Comparison of ENCODE assay signal across 17 mouse cellular contexts in genomic region chr15:11712481-11713274, GRCm38 (mm10).
DNase-seq lines count a peak whose midpoint lies in the region; ATAC-seq and TF ChIP-seq lines count a peak whose summit lies in the region.
"Had no signal": no experiment of that assay in that cellular context is flagged by ENCODE, and none has a peak within 500 bp of the region (broad histone marks: within the 10 kb centered on the region; RNA-seq: fewer than 3 reads in every experiment).

No protein-coding gene starts in this region.

- H3K9ac ChIP-seq in heart, embryonic 15.5 days: no peak overlapping the region
- no peak overlapping the region for H3K9ac ChIP-seq in heart, adult 2 months (ENCODE audit: low read depth, low read length)
- H3K9ac ChIP-seq in lung, embryonic 14.5 days: no peak overlapping the region
- H3K9ac ChIP-seq in embryonic facial prominence, embryonic 14.5 days (ENCODE audit: low read depth, low read length): no peak overlapping the region
- H3K9ac ChIP-seq: hindbrain, embryonic 14.5 days; neural tube, embryonic 12.5 days had no signal

- no peak for TF ChIP-seq POLR2A in heart, adult 2 months (IDR thresholded peaks at IDR 0.05; ENCODE audit: insufficient read depth, low read depth, low read length)
- no peak for TF ChIP-seq POLR2A in lung, adult 2 months (IDR thresholded peaks at IDR 0.05; ENCODE audit: borderline replicate concordance, extremely low read depth, low read depth, low read length)

- no peaks in the 10 kb centered on the region for H3K79me2 ChIP-seq in heart, adult 2 months (replicated peaks; ENCODE audit: control insufficient read depth, insufficient read depth, low read length)

- H3K4me3 ChIP-seq in heart, embryonic 15.5 days: no peak overlapping the region
- H3K4me3 ChIP-seq in heart, adult 2 months: no peak overlapping the region
- no peak overlapping the region for H3K4me3 ChIP-seq in lung, embryonic 14.5 days (ENCODE audit: low read depth, low read length)
- H3K4me3 ChIP-seq in lung, adult 2 months (replicated peaks; ENCODE audit: extremely low read depth, low read depth, low read length): no peak overlapping the region
- H3K4me3 ChIP-seq in embryonic facial prominence, embryonic 14.5 days (ENCODE audit: low read depth, low read length): no peak overlapping the region
- H3K4me3 ChIP-seq: neural tube, embryonic 12.5 days had no signal

- ATAC-seq in heart, embryonic 15.5 days (replicated peaks; ENCODE audit: insufficient number of reproducible peaks, insufficient read depth, low FRiP score, low read depth): no peak
- ATAC-seq in lung, embryonic 14.5 days (ENCODE audit: insufficient read depth): 0 out of 2 replicates have a peak, but pooled peaks have one; percentile 31
- ATAC-seq in embryonic facial prominence, embryonic 14.5 days (ENCODE audit: low read depth): peak; percentile 70
- ATAC-seq: intestine, postnatal 0 days had no signal

- no peak for TF ChIP-seq EP300 in heart, adult 2 months (IDR thresholded peaks at IDR 0.05; ENCODE audit: insufficient read depth, low read depth, low read length)

- no peak overlapping the region for H3K27ac ChIP-seq in heart, embryonic 15.5 days
- H3K27ac ChIP-seq in heart, adult 2 months: no peak overlapping the region
- no peak overlapping the region for H3K27ac ChIP-seq in lung, embryonic 14.5 days (ENCODE audit: low read depth)
- H3K27ac ChIP-seq in embryonic facial prominence, embryonic 14.5 days (replicated peaks; ENCODE audit: low read depth, low read length): peak overlapping the region; percentile 67; the same call in 1 of the 2 replicates
- H3K27ac ChIP-seq: hindbrain, embryonic 14.5 days; neural tube, embryonic 12.5 days had no signal

- no peaks in the 10 kb centered on the region for H3K9me3 ChIP-seq in heart, embryonic 15.5 days (replicated peaks)
- no peaks in the 10 kb centered on the region for H3K9me3 ChIP-seq in lung, embryonic 14.5 days (ENCODE audit: low read depth, low read length)
- H3K9me3 ChIP-seq in embryonic facial prominence, embryonic 14.5 days (ENCODE audit: control insufficient read depth, low read length): 0 out of 2 replicates have a peak, but pooled peaks cover 5% of the 10 kb centered on the region
- H3K9me3 ChIP-seq: G1E; neural tube, embryonic 12.5 days had no signal

- no peak for DNase-seq in heart, adult 2 months
- no peak for DNase-seq in lung, embryonic 14.5 days
- DNase-seq in lung, adult 2 months: no peak
- DNase-seq in embryonic facial prominence, embryonic 14.5 days (ENCODE audit: low spot score): peak; percentile 84
- peak; percentile 2 to 7 for DNase-seq in right cerebral cortex, postnatal 36 days (ENCODE audit: low spot score in 2 of 2)
- DNase-seq in spleen, postnatal 36 days (ENCODE audit: low spot score in 2 of 2): no peak
- DNase-seq: embryo, embryonic 11 days; kidney, postnatal 25 days; liver; lung, postnatal 4 days; thymus, postnatal 36 days had no signal

- intact Hi-C loops in heart, adult 2 months (cut with DNase I): no loop called here

- peak overlapping the region; percentile 22; the same call in 1 of the 2 replicates for H3K4me2 ChIP-seq in heart, embryonic 15.5 days
- H3K4me2 ChIP-seq in lung, embryonic 14.5 days: no peak overlapping the region
- no peak overlapping the region for H3K4me2 ChIP-seq in embryonic facial prominence, embryonic 14.5 days (ENCODE audit: low read depth, low read length)
- H3K4me2 ChIP-seq: hindbrain, embryonic 14.5 days; midbrain, embryonic 11.5 days; neural tube, embryonic 12.5 days had no signal

- no peak for TF ChIP-seq CTCF in heart, adult 2 months (IDR thresholded peaks at IDR 0.05)
- TF ChIP-seq CTCF in lung, embryonic 14.5 days (IDR thresholded peaks at IDR 0.05; ENCODE audit: low read depth): no peak
- no peak for TF ChIP-seq CTCF in lung, adult 2 months (IDR thresholded peaks at IDR 0.05; ENCODE audit: insufficient read depth, low read length)

- no peaks in the 10 kb centered on the region for H3K27me3 ChIP-seq in heart, embryonic 15.5 days
- H3K27me3 ChIP-seq in heart, adult 2 months (ENCODE audit: control insufficient read depth, insufficient read depth, low read length): no peaks in the 10 kb centered on the region
- H3K27me3 ChIP-seq in lung, embryonic 14.5 days (ENCODE audit: insufficient read depth, low read length): no peaks in the 10 kb centered on the region
- H3K27me3 ChIP-seq in embryonic facial prominence, embryonic 14.5 days (replicated peaks; ENCODE audit: control insufficient read depth, insufficient read depth, low read length): no peaks in the 10 kb centered on the region
- H3K27me3 ChIP-seq: neural tube, embryonic 12.5 days had no signal

- WGBS in heart, embryonic 15.5 days: 47% methylated on average over 16 of the region's 16 CpGs
- 67% methylated on average over 16 of the region's 16 CpGs for WGBS in heart, adult 2 months
- 49% methylated on average over 16 of the region's 16 CpGs for WGBS in lung, embryonic 14.5 days
- 68% methylated on average over 16 of the region's 16 CpGs for WGBS in lung, adult 2 months
- 56% methylated on average over 16 of the region's 16 CpGs for WGBS in embryonic facial prominence, embryonic 14.5 days

- H3K36me3 ChIP-seq in heart, embryonic 15.5 days: no peaks in the 10 kb centered on the region
- no peaks in the 10 kb centered on the region for H3K36me3 ChIP-seq in heart, adult 2 months (ENCODE audit: control insufficient read depth, insufficient read depth, low read length)
- no peaks in the 10 kb centered on the region for H3K36me3 ChIP-seq in lung, embryonic 14.5 days (ENCODE audit: insufficient read depth)
- no peaks in the 10 kb centered on the region for H3K36me3 ChIP-seq in embryonic facial prominence, embryonic 14.5 days (ENCODE audit: control insufficient read depth, insufficient read depth, low read length)
- H3K36me3 ChIP-seq: G1E; neural tube, embryonic 12.5 days had no signal

- no peaks in the 10 kb centered on the region for H3K4me1 ChIP-seq in heart, embryonic 15.5 days (replicated peaks)
- H3K4me1 ChIP-seq in heart, adult 2 months (ENCODE audit: control insufficient read depth, insufficient read depth, low read length): peaks cover 1% of the 10 kb centered on the region; the same call in 1 of the 2 replicates
- no peaks in the 10 kb centered on the region for H3K4me1 ChIP-seq in lung, embryonic 14.5 days (ENCODE audit: insufficient read depth)
- no peaks in the 10 kb centered on the region for H3K4me1 ChIP-seq in lung, adult 2 months (ENCODE audit: control insufficient read depth, insufficient read depth, low read length)
- no peaks in the 10 kb centered on the region for H3K4me1 ChIP-seq in embryonic facial prominence, embryonic 14.5 days (ENCODE audit: control insufficient read depth, insufficient read depth, low read length)
- H3K4me1 ChIP-seq: neural tube, embryonic 12.5 days had no signal

Comparison
In these comparisons a context has a peak if more than half of its experiments do, and no peak if none do; other contexts are left out.
1. DNase-seq: peak in embryonic facial prominence, embryonic 14.5 days (single experiment) and right cerebral cortex, postnatal 36 days (2 of 2); none in heart, adult 2 months (0 of 2), lung, embryonic 14.5 days (single experiment), lung, adult 2 months (single experiment) and spleen, postnatal 36 days (0 of 2).